Mouse (Mus musculus) stomach, embryonic 16.5 days (tissue): ENCODE data around the gene Jak3. TPM values are rescaled to one million over a fixed set of nuclear protein-coding genes. Genes with fewer than 3 reads are reported as not detected.

Source experiments
- microRNA-seq: library from miRNA; unstranded; fragments of <30 nt; microRNA quantifications from one replicate; pipeline ENCODE4, GENCODE M21; 2016
- polyA plus RNA-seq: library from polyadenylated mRNA; unstranded; fragments of >200 nt; fragmentation: Nextera tagmentation; extraction: Ambion mirVana; gene quantifications from 2 replicates; pipeline ENCODE4 v1.2.1, GENCODE M21; 2015

Jak3 gene
- polyA plus RNA-seq, 1 experiment from 2014 or later = 9.5 TPM

Small RNA genes within 50 kb of the gene (microRNA-seq; reads per million reads assigned to microRNA genes)
- not detected for gene Mir6769b

Other genes with a start within 250 kb of the Jak3 start
- gene Abhd8, start 212.6 kb upstream of the Jak3 start, polyA plus RNA-seq = 23.5 and 27.5 TPM in 2 replicates
- gene Mrpl34, start 211.3 kb upstream of the Jak3 start, polyA plus RNA-seq = 126 and 148 TPM in 2 replicates
- gene Dda1, start 207.1 kb upstream of the Jak3 start, polyA plus RNA-seq = 87.1 and 89.1 TPM in 2 replicates
- gene Ano8, start 190.3 kb upstream of the Jak3 start, polyA plus RNA-seq = 0.26 and 0.27 TPM in 2 replicates
- 11.0 and 14.8 TPM in 2 replicates for gene Gtpbp3, start 188.2 kb upstream of the Jak3 start, polyA plus RNA-seq
- 79.7 and 81.8 TPM in 2 replicates for gene Plvap, start 164.5 kb upstream of the Jak3 start, polyA plus RNA-seq
- gene Ccdc194, start 150.6 kb upstream of the Jak3 start, polyA plus RNA-seq = 0.32 and 0.40 TPM in 2 replicates
- 39.9 and 46.5 TPM in 2 replicates for gene Bst2, start 138.8 kb upstream of the Jak3 start, polyA plus RNA-seq
- gene Mvb12a, start 133.4 kb upstream of the Jak3 start, polyA plus RNA-seq = 101 and 103 TPM in 2 replicates
- gene Tmem221, start 117.4 kb upstream of the Jak3 start, polyA plus RNA-seq = 2.9 and 3.2 TPM in 2 replicates
- 0.08 TPM in 1 of 2 replicates, not detected in the other for gene Nxnl1, start 109.7 kb upstream of the Jak3 start, polyA plus RNA-seq
- 35.2 and 41.4 TPM in 2 replicates for gene Slc27a1, start 107.4 kb upstream of the Jak3 start, polyA plus RNA-seq
- gene Pgls, start 84.1 kb upstream of the Jak3 start, polyA plus RNA-seq = 200 and 206 TPM in 2 replicates
- gene Fam129c, start 78.6 kb upstream of the Jak3 start, polyA plus RNA-seq = 3.2 and 4.0 TPM in 2 replicates
- gene Colgalt1, start 65.3 kb upstream of the Jak3 start, polyA plus RNA-seq = 60.1 and 69.2 TPM in 2 replicates
- 1.1 and 1.2 TPM in 2 replicates for gene Unc13a, start 4.5 kb upstream of the Jak3 start, polyA plus RNA-seq
- gene Insl3, start 12.9 kb downstream of the Jak3 start, polyA plus RNA-seq = 1.1 and 1.7 TPM in 2 replicates
- gene B3gnt3, start 25.5 kb downstream of the Jak3 start, polyA plus RNA-seq = 12.2 and 15.0 TPM in 2 replicates
- 6.1 and 7.0 TPM in 2 replicates for gene Fcho1, start 49.4 kb downstream of the Jak3 start, polyA plus RNA-seq
- 5.1 and 6.6 TPM in 2 replicates for gene Zfp709, start 205.7 kb downstream of the Jak3 start, polyA plus RNA-seq
- 3.6 and 4.5 TPM in 2 replicates for gene Zfp882, start 232.3 kb downstream of the Jak3 start, polyA plus RNA-seq
- 20.8 and 24.5 TPM in 2 replicates for gene Zfp617, start 232.3 kb downstream of the Jak3 start, polyA plus RNA-seq